Mouse (Mus musculus) neural tube, embryonic 10.5 days (tissue): Measurements from ENCODE around the gene Carmil1.

Source experiments
- DNase-seq: peaks from one replicate; pipeline ENCODE4 v3.0.0-alpha.2; 2017; ENCODE audit warnings: low spot score; ENCODE audit errors: extremely low spot score

Gene Carmil1

GRCm38 (mm10) chr13:24280439-24281431 is at the start of gene Carmil1:
TSS of gene Carmil1 (minus strand) at chr13:24280795.
- peak; percentile 89 for DNase-seq

DNA sequence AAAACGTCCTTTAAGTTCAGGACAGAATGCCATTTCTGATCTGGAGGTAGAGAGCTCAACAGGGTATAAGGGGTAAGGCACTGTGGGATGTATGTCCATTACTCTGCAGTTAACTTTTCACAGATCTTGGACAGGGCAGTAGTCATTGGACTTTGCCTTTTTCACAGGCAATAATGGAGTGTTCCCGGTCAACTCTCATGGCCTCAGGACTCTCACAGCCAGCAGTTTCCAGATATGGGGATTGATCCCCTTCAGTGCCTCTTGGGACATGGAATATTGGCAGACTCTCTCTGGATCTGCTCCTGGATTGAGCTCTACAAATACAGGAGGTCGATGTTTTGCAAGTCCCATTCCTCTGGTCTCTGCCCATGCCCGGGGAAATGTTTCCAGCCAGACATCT is 49.5 kb upstream of the Carmil1 start:
- DNase-seq = no peak

DNA sequence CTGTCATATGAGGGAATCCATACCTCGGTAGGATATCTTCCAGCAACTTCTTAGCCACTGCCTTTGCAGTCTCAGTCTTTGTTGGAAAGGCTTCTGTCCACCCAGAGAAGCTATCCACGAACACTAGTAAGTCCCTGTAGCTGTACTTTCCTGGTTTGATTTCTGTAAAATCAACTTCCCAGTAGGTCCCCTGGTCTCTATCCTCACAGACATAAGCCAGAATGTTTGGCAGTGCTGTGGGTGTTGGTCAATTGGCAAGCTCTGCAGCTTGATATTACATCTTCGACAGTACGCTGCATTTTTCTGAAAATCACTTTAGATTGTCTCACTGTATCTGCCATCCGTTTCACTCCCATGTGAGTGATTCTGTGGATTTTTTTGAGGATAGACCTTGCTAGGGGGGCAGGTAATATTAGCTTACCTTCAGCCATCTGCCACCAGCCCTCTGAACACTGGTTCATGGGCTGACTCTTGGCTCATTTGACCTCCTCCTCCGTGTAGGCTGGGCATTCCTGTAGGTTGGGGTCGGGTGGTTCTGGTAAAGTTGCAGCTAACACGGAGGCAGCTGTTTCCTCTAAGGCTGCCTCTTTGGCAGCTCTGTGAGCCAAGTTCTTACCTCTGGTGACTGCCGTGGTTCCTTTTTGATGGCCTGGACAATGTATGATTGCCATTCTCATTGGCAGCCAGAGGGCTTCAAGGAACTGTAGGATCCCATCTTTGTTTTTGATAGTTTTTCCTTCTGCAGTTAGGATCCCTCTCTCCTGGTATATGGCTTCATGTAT is 47.6 kb upstream of the Carmil1 start:
- no peak for DNase-seq

- DNase-seq = no peak
These were observed 46.6 kb upstream of the Carmil1 start, which contains the start of gene Cmah for GRCm38 (mm10) chr13:24327201-24327600. TSS of gene Cmah (plus strand) at chr13:24327404.

DNA sequence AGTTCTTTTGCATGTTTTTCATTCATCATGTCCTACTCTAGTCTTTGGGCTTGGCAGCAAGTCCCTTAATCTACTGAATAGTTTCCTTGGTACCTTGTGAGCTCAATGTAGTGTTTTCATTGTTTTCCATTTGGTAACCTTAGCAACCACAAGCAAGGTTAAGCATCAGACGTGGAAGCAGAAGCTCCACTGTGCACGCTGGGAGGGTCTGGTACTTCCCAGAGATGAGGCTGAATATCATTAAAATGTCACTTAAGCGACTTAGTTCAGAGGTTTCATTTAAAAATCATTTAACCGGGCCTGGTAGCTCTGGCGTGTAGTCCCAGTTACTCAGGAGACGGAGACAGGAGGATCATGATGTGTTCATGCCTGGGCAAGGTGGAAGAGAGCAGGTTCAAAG is 40.7 kb upstream of the Carmil1 start:
- no peak for DNase-seq

DNA sequence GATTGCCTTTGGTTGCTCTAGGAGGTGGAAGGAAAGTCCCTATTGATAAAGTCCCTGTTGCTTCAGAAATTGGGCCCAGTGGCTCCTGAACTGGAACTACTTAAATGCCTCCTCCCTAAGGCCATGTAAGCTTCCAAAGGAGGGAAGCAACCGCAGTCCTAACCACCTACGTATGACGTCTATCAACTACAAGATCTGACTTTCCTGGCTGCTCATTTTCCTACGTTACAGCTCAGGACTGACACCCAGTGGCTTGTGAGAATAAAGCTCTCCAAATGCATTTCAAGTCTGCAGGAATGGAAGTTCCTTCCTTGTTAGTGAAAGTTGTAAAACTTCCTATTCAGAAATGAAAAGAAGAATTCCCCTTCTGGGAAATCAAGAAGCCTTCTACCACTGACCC is 38.0 kb upstream of the Carmil1 start:
- no peak for DNase-seq

- DNase-seq = no peak
These were observed 36.0 kb upstream of the Carmil1 start for GRCm38 (mm10) chr13:24316563-24316962.

- DNase-seq = no peak
These were observed 30.7 kb upstream of the Carmil1 start for GRCm38 (mm10) chr13:24311011-24311940.

- DNase-seq = no peak
These were observed 25.7 kb upstream of the Carmil1 start for GRCm38 (mm10) chr13:24306248-24306647.

GRCm38 (mm10) chr13:24305486-24305885 is 24.9 kb upstream of the Carmil1 start:
- no peak for DNase-seq

DNA sequence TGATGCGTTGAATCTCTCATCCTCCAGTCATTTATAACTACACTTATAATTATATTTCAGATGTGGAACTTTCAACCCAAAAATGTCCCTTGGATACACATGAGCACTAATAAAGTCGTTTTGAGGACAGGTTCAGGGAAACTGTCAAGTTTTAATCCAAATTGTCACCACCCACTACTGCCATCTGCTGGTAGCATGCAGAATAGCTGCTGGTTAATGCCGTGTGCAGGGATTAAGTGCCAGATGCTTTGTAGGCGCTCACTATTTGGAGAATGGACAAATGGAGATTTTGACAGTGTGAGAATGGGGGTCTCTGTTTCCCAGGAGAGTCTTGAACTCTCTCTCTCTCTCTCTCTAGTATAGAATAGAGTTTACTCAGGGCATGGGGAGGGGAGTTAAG is 16.7 kb upstream of the Carmil1 start:
- DNase-seq = peak; percentile 47

DNA sequence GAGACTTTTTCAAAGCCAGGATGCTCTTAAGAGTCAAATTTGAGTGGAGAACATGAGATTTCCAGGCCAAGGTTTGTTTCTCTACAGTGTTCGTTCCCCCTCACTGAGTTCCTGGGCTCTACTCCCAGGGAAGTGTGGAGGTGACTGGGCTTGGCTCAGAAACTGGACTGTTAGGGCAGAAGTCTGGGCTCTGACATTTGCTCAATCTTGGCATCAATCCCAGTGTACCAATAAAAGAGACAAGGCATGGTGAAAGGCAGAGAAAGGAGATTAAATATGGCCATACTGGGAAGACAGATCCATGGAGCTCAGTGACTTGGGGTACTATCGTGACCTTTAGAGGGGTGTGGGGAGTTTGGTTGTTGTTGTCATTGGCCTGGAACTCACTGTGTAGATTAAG is 6.8 kb upstream of the Carmil1 start:
- no peak for DNase-seq

DNA sequence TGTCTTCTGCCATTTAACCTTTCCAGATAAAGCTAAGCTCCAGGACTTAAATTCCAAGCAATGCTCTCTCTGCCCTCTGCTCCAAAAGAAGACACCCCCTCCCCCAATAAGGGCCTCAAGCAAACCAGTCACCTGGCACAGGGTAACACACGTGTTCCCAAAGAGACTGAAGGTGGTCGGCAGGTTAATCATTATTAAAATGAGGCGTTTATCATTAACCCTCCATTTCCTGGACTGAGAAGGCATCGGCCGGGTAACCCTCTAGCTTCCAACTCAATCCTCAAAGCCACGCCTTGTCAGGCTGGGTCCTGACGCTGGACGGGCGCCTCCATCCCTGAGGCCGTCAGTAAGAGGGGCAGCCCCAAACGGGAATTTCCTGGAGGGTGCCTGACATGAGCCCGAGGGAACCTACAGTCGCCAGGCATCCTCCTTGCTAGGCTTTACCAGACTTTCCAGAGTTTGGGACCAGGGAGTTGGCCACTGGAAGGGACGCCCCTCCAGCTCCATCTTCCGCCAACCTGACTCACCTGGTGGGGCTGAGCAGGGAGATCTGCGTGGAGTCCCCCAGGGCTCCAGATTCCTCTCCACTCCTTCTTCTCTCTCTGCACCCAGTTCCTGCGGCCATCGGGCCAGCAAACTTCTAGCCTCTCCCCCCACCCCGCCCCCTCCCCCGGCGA is 695 bp downstream of the Carmil1 start:
- peak; percentile 51 for DNase-seq

GRCm38 (mm10) chr13:24279407-24279761 is 1.2 kb downstream of the Carmil1 start:
- no peak for DNase-seq

DNA sequence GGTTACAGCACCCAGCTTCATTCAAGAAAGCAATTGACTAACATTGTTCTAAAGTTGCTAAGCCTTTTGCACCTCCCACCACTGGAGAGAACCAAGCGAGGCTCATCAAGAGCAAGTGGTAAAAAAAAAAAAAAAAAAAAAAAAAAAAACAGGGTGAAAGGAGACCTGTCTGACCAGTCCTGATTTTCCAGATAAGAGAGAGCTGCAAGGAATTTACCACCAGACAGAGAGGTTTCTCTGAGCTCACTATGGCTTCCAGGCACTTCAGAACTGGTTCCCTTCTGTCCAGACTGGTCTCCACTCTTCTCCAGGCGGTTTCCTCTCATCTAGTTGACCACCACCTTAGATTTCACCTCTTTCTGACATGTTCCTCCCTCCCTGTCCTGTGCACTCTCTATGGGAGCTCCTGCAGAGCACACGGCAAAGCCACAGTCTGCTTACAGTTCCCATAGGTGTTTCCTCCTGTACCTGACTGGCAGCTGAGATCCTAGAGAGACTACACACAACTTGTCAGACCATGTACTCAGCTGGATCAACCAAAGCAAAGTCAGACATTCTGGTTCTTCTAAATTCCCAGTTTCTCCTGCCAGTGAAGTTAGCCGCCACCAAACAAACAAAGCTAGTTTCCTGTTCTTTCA is 7.7 kb downstream of the Carmil1 start:
- DNase-seq = no peak

DNA sequence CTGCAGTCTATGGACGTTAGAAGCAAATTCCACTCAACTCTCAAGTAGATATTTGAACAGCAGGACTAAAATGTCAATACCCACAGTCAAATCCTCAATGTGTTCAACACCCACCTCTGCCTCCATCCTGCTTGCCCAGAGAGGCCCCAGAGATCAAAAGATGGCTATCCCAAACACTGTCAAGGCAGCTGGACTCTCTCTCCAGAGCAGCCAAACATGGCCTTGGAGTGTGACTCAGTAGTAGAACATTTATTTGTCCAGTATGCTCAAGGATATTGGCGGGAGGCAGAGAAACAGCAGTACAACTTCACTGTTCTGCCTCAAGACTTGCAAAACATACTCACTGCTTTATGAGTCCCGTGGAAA is 11.5 kb downstream of the Carmil1 start:
- DNase-seq = no peak

GRCm38 (mm10) chr13:24268355-24269099 is 12.1 kb downstream of the Carmil1 start:
- DNase-seq = no peak

- no peak for DNase-seq
These were observed 15.8 kb downstream of the Carmil1 start for GRCm38 (mm10) chr13:24264760-24265159.

DNA sequence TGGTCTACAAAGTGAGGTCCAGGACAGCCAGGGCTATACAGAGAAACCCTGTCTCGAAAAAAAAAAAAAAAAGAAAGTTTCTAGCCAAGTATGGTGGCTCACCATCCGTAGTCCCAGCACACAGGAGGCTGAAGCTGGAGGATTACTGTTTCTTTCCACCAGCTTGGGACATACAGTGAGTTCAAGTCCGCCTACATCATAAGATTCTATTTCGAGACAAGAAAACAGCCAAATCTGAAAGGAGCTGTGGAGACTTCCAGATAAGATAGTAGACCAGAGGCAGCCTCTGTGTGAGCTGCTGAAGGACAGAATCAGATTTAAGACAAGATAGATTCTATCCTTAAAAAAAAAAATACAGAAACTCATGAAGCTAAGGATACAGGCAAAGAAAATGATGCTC is 17.0 kb downstream of the Carmil1 start:
- no peak for DNase-seq
